Mouse (Mus musculus): ENCODE measurements around the gene Exoc6. TPM values are rescaled to one million over a fixed set of nuclear protein-coding genes. Genes with fewer than 3 reads are reported as not detected.
A peak's percentile ranks its signal among the peaks of the same experiment; 100 is the strongest.
"Not testable (repeated sequence)": the region's sequence is repeated elsewhere in the genome, so short reads cannot be mapped to it uniquely, and the experiment has no call there.

Gene Exoc6
- polyA plus RNA-seq, 1 experiment: 14.3 TPM

- Histone ChIP-seq H3K9me3 (replicated peaks; ENCODE audit: control insufficient read depth, insufficient read depth, low read length, poor library complexity, severe bottlenecking) (no peaks in the 10 kb centered on the region), H3K4me3 (ENCODE audit: low read depth, low read length) (no peak overlapping the region), H3K27me3 (ENCODE audit: control insufficient read depth, insufficient read depth, low read length, poor library complexity, severe bottlenecking) (no peaks in the 10 kb centered on the region), H3K36me3 (ENCODE audit: control insufficient read depth, insufficient read depth, low read length, poor library complexity, severe bottlenecking) (no peaks in the 10 kb centered on the region), H3K4me1 (ENCODE audit: control insufficient read depth, insufficient read depth, low read length) (no peaks in the 10 kb centered on the region), H3K27ac (ENCODE audit: insufficient read depth, low read length) (no peak overlapping the region), H3K9ac (ENCODE audit: low read depth, poor library complexity, severe bottlenecking) (no peak overlapping the region)
- TF ChIP-seq EP300 (IDR thresholded peaks at IDR 0.05; ENCODE audit: insufficient read depth, low read depth, low read length) (no peak), POLR2A (IDR thresholded peaks at IDR 0.05; ENCODE audit: insufficient read depth, low read length) (no peak), CTCF (IDR thresholded peaks at IDR 0.05; ENCODE audit: low read depth, low read length) (no peak)
Measured at GRCm38 (mm10) chr19:37545231-37545630, 5.0 kb upstream of the Exoc6 start.

GRCm38 (mm10) chr19:37545725-37546124 lies 4.5 kb upstream of the Exoc6 start:
- Histone ChIP-seq H3K9me3 (replicated peaks; ENCODE audit: control insufficient read depth, insufficient read depth, low read length, poor library complexity, severe bottlenecking) (no peaks in the 10 kb centered on the region), H3K27ac (ENCODE audit: insufficient read depth, low read length) (no peak overlapping the region), H3K9ac (ENCODE audit: low read depth, poor library complexity, severe bottlenecking) (no peak overlapping the region), H3K4me1 (ENCODE audit: control insufficient read depth, insufficient read depth, low read length) (no peaks in the 10 kb centered on the region), H3K4me3 (ENCODE audit: low read depth, low read length) (no peak overlapping the region), H3K27me3 (ENCODE audit: control insufficient read depth, insufficient read depth, low read length, poor library complexity, severe bottlenecking) (no peaks in the 10 kb centered on the region), H3K36me3 (ENCODE audit: control insufficient read depth, insufficient read depth, low read length, poor library complexity, severe bottlenecking) (no peaks in the 10 kb centered on the region)
- TF ChIP-seq POLR2A (IDR thresholded peaks at IDR 0.05; ENCODE audit: insufficient read depth, low read length) (no peak), CTCF (IDR thresholded peaks at IDR 0.05; ENCODE audit: low read depth, low read length) (no peak), EP300 (IDR thresholded peaks at IDR 0.05; ENCODE audit: insufficient read depth, low read depth, low read length) (no peak)

GRCm38 (mm10) chr19:37546776-37547175 lies 3.4 kb upstream of the Exoc6 start:
- Histone ChIP-seq H3K9ac (ENCODE audit: low read depth, poor library complexity, severe bottlenecking) (no peak overlapping the region), H3K9me3 (replicated peaks; ENCODE audit: control insufficient read depth, insufficient read depth, low read length, poor library complexity, severe bottlenecking) (no peaks in the 10 kb centered on the region), H3K36me3 (ENCODE audit: control insufficient read depth, insufficient read depth, low read length, poor library complexity, severe bottlenecking) (no peaks in the 10 kb centered on the region), H3K27me3 (ENCODE audit: control insufficient read depth, insufficient read depth, low read length, poor library complexity, severe bottlenecking) (no peaks in the 10 kb centered on the region), H3K4me1 (ENCODE audit: control insufficient read depth, insufficient read depth, low read length) (no peaks in the 10 kb centered on the region), H3K27ac (ENCODE audit: insufficient read depth, low read length) (no peak overlapping the region), H3K4me3 (ENCODE audit: low read depth, low read length) (no peak overlapping the region)
- TF ChIP-seq EP300 (IDR thresholded peaks at IDR 0.05; ENCODE audit: insufficient read depth, low read depth, low read length) (no peak), POLR2A (IDR thresholded peaks at IDR 0.05; ENCODE audit: insufficient read depth, low read length) (no peak), CTCF (IDR thresholded peaks at IDR 0.05; ENCODE audit: low read depth, low read length) (no peak)

- peak overlapping the region; percentile 81; the same call in 1 of the 2 replicates for H3K9ac ChIP-seq (ENCODE audit: low read depth, poor library complexity, severe bottlenecking)
Measured at GRCm38 (mm10) chr19:37551040-37551566, 885 bp downstream of the Exoc6 start.

GRCm38 (mm10) chr19:37553376-37554265 lies 3.4 kb downstream of the Exoc6 start:
- H3K9me3 ChIP-seq (replicated peaks; ENCODE audit: control insufficient read depth, insufficient read depth, low read length, poor library complexity, severe bottlenecking): no peaks in the 10 kb centered on the region
- TF ChIP-seq POLR2A (IDR thresholded peaks at IDR 0.05; ENCODE audit: insufficient read depth, low read length) (no peak), CTCF (IDR thresholded peaks at IDR 0.05; ENCODE audit: low read depth, low read length) (no peak), EP300 (IDR thresholded peaks at IDR 0.05; ENCODE audit: insufficient read depth, low read depth, low read length) (no peak)
- H3K9ac ChIP-seq (ENCODE audit: low read depth, poor library complexity, severe bottlenecking): no peak overlapping the region
- H3K27ac ChIP-seq (ENCODE audit: insufficient read depth, low read length): no peak overlapping the region
- no peaks in the 10 kb centered on the region for H3K4me1 ChIP-seq (ENCODE audit: control insufficient read depth, insufficient read depth, low read length)
- H3K27me3 ChIP-seq (ENCODE audit: control insufficient read depth, insufficient read depth, low read length, poor library complexity, severe bottlenecking): no peaks in the 10 kb centered on the region
- no peaks in the 10 kb centered on the region for H3K36me3 ChIP-seq (ENCODE audit: control insufficient read depth, insufficient read depth, low read length, poor library complexity, severe bottlenecking)
- H3K4me3 ChIP-seq (ENCODE audit: low read depth, low read length): no peak overlapping the region

More at GRCm38 (mm10) chr19:37551040-37551566, 885 bp downstream of the Exoc6 start:
- no peaks in the 10 kb centered on the region for H3K4me1 ChIP-seq (ENCODE audit: control insufficient read depth, insufficient read depth, low read length)
- H3K27me3 ChIP-seq (ENCODE audit: control insufficient read depth, insufficient read depth, low read length, poor library complexity, severe bottlenecking): no peaks in the 10 kb centered on the region
- no peaks in the 10 kb centered on the region for H3K9me3 ChIP-seq (replicated peaks; ENCODE audit: control insufficient read depth, insufficient read depth, low read length, poor library complexity, severe bottlenecking)
- H3K4me3 ChIP-seq (ENCODE audit: low read depth, low read length): peak overlapping the region; percentile 92
- H3K27ac ChIP-seq (ENCODE audit: insufficient read depth, low read length): no peak overlapping the region
- H3K36me3 ChIP-seq (ENCODE audit: control insufficient read depth, insufficient read depth, low read length, poor library complexity, severe bottlenecking): no peaks in the 10 kb centered on the region
- no peak for TF ChIP-seq EP300 (IDR thresholded peaks at IDR 0.05; ENCODE audit: insufficient read depth, low read depth, low read length)

GRCm38 (mm10) chr19:37554266-37554650 lies 4.0 kb downstream of the Exoc6 start:
- H3K4me1 ChIP-seq (ENCODE audit: control insufficient read depth, insufficient read depth, low read length); H3K9ac ChIP-seq (ENCODE audit: low read depth, poor library complexity, severe bottlenecking); H3K9me3 ChIP-seq (replicated peaks; ENCODE audit: control insufficient read depth, insufficient read depth, low read length, poor library complexity, severe bottlenecking); H3K27ac ChIP-seq (ENCODE audit: insufficient read depth, low read length); H3K36me3 ChIP-seq (ENCODE audit: control insufficient read depth, insufficient read depth, low read length, poor library complexity, severe bottlenecking); H3K4me3 ChIP-seq (ENCODE audit: low read depth, low read length); H3K27me3 ChIP-seq (ENCODE audit: control insufficient read depth, insufficient read depth, low read length, poor library complexity, severe bottlenecking): not testable (repeated sequence)
